Mouse (Mus musculus) hindbrain, embryonic 10.5 days (tissue): ENCODE data around the gene Chst1. TPM values are rescaled to one million over a fixed set of nuclear protein-coding genes. Genes with fewer than 3 reads are reported as not detected.

Experiments used
- DNase-seq: peaks from one replicate; pipeline ENCODE4 v3.0.0-alpha.2; 2017; ENCODE audit warnings: low spot score
- H3K27ac ChIP-seq: fragments of 300-500 bp; sonication (generic); 2 replicates; pipeline ENCODE4 v1.5.1; 2016; ENCODE audit warnings: mild to moderate bottlenecking, moderate library complexity
- H3K27me3 ChIP-seq: fragments of 300-500 bp; sonication (generic); 2 replicates; pipeline ENCODE4 v1.6.1; 2016; ENCODE audit warnings: mild to moderate bottlenecking; ENCODE audit not compliant: poor library complexity, insufficient read depth, severe bottlenecking
- H3K36me3 ChIP-seq: fragments of 300-500 bp; sonication (generic); 2 replicates; pipeline ENCODE4 v1.6.1; 2016; ENCODE audit warnings: mild to moderate bottlenecking, moderate library complexity
- H3K4me1 ChIP-seq: fragments of 300-500 bp; sonication (generic); replicated peaks from 2 replicates; pipeline ENCODE4 v1.6.1; 2016; ENCODE audit warnings: mild to moderate bottlenecking
- H3K4me3 ChIP-seq: fragments of 300-500 bp; sonication (generic); 2 replicates; pipeline ENCODE4 v1.5.1; 2016; ENCODE audit warnings: mild to moderate bottlenecking, moderate library complexity
- H3K9me3 ChIP-seq: fragments of 300-500 bp; sonication (generic); 2 replicates; pipeline ENCODE4 v1.6.1; 2016; ENCODE audit warnings: mild to moderate bottlenecking, moderate library complexity
- WGBS: fragments of 180-500 bp; shearing (Covaris S2); methylation state at CpG from one replicate; pipeline ENCODE4 v1.1.7; 2016; 5-methylcytosine and 5-hydroxymethylcytosine counted together
- polyA plus RNA-seq: library from polyadenylated mRNA; unstranded; fragments of >200 nt; fragmentation: Nextera tagmentation; extraction: Ambion mirVana; gene quantifications from 2 replicates; pipeline ENCODE4 v1.2.1, GENCODE M21; 2016

Gene Chst1
- polyA plus RNA-seq, 1 experiment from 2014 or later, result 5.0 TPM

DNA sequence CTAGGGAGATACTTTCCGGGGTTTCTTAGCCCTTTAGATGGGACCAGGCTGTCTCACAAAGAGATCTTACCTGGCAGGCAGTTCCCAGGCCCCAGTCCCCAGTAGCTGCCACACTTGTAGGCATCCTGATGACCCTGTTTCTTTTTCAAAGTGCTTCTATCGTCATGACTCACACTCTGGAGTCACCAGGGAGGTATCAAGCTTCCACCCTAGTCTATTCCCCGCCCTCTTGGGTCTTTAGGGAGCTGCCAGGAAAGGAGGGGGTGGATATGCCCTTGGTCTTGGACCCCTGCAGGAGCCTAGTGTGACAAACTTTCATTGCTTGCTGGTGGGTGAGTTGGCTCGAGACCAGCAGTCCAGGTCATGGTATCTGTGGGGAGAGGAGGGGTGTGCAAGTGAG is 1.7 kb downstream of the Chst1 start:
- H3K4me3 ChIP-seq, result peak overlapping the region; percentile 81
- H3K4me1 ChIP-seq, result peaks cover 61% of the 10 kb centered on the region
- no peak for DNase-seq
- 41% methylated on average over 4 of the region's 4 CpGs for WGBS
- H3K27ac ChIP-seq, result no peak overlapping the region
- H3K9me3 ChIP-seq, result no peaks in the 10 kb centered on the region
- no peaks in the 10 kb centered on the region for H3K36me3 ChIP-seq
- H3K27me3 ChIP-seq, result peaks cover 87% of the 10 kb centered on the region

GRCm38 (mm10) chr2:92602073-92602472 is 2.6 kb downstream of the Chst1 start:
- peaks cover 88% of the 10 kb centered on the region for H3K27me3 ChIP-seq
- WGBS, result 15% methylated on average over 12 of the region's 12 CpGs

GRCm38 (mm10) chr2:92603591-92603990 is 4.1 kb downstream of the Chst1 start:
- Histone ChIP-seq H3K27ac (no peak overlapping the region), H3K4me1 (peaks cover 56% of the 10 kb centered on the region), H3K4me3 (no peak overlapping the region), H3K36me3 (no peaks in the 10 kb centered on the region), H3K9me3 (no peaks in the 10 kb centered on the region), H3K27me3 (peaks cover 93% of the 10 kb centered on the region)
- DNase-seq, result no peak
- 79% methylated on average over 5 of the region's 5 CpGs for WGBS

More at GRCm38 (mm10) chr2:92602073-92602472, 2.6 kb downstream of the Chst1 start:
- Histone ChIP-seq H3K27ac (no peak overlapping the region), H3K36me3 (no peaks in the 10 kb centered on the region), H3K9me3 (no peaks in the 10 kb centered on the region), H3K4me3 (peak overlapping the region; percentile 21; the same call in 1 of the 2 replicates), H3K4me1 (peaks cover 57% of the 10 kb centered on the region)
- no peak for DNase-seq

DNA sequence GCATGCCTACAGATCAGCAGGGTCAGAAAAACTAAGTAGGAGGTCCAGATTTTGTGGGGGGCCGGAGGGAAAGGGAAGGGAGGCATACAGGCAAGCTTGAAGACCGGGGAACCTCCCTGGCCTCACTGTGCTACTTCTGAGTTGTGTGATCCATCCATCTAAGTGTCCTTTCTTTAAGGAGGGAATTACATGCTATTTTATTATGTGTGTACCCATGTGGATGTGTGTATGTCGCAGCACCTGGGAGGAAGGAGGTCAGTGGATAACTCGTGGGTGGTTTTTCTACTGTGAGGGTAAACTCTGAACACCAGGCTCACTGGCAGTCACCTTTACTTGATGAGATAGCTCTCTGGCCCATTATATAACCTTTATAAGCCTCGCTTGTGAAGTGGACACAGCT is 5.1 kb downstream of the Chst1 start:
- DNase-seq, result no peak
- peaks cover 90% of the 10 kb centered on the region for H3K27me3 ChIP-seq

GRCm38 (mm10) chr2:92605995-92606394 is 6.5 kb downstream of the Chst1 start:
- H3K27me3 ChIP-seq, result peaks cover 96% of the 10 kb centered on the region
- WGBS, result 81% methylated on average over 5 of the region's 5 CpGs
- H3K4me1 ChIP-seq, result peaks cover 48% of the 10 kb centered on the region
- no peaks in the 10 kb centered on the region for H3K36me3 ChIP-seq
- H3K27ac ChIP-seq, result no peak overlapping the region
- H3K4me3 ChIP-seq, result no peak overlapping the region
- H3K9me3 ChIP-seq, result no peaks in the 10 kb centered on the region
- DNase-seq, result no peak

More for the DNA sequence above, 5.1 kb downstream of the Chst1 start:
- WGBS, result 85% methylated on average over 5 of the region's 5 CpGs
- no peaks in the 10 kb centered on the region for H3K36me3 ChIP-seq
- no peaks in the 10 kb centered on the region for H3K9me3 ChIP-seq
- H3K4me1 ChIP-seq, result peaks cover 58% of the 10 kb centered on the region
- H3K27ac ChIP-seq, result no peak overlapping the region
- no peak overlapping the region for H3K4me3 ChIP-seq

DNA sequence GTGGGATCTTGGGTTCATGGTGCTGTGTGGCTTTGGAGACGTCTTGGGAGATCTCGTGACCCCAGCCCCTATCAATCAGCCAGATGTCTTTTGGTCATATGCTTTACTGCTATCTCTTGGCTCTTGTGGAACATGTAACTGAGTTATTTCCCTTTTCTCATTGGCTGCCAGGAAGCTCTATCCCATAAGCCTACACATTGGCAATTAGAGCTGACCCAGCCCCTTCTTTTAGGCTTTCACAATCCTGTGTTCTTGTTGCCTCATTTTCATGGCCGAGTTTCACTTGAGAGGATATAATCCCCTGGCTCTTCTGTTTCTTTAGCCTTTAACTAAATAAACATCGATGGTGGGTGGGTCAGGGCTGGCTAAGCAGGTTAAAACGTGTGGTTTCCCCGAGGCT is 7.6 kb downstream of the Chst1 start:
- Histone ChIP-seq H3K4me1 (peaks cover 37% of the 10 kb centered on the region), H3K9me3 (no peaks in the 10 kb centered on the region), H3K36me3 (no peaks in the 10 kb centered on the region), H3K27me3 (peaks cover 96% of the 10 kb centered on the region), H3K4me3 (no peak overlapping the region), H3K27ac (no peak overlapping the region)
- WGBS, result 75% methylated on average over 6 of the region's 6 CpGs
- no peak for DNase-seq

DNA sequence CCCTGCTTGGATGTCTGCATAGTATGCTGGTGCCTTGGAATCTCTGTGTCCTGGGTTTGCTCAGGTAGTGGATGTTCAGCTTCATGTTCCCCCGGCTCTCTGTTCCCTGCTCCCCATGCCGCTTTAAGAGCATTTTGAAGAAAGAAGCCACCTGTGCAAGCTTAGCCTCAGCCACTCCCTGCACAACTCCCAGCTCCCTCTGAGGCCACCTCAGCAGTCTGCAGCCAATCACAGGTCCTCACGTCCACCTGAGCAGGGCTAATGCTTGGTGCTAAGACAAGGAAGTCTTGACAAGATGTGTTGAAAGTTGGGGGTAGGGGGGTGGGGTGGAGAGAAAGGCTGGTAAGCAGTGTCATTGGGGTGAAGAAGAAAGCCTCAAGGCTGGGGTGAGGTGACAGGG is 8.1 kb downstream of the Chst1 start:
- DNase-seq, result no peak
- Histone ChIP-seq H3K9me3 (no peaks in the 10 kb centered on the region), H3K4me1 (peaks cover 33% of the 10 kb centered on the region), H3K36me3 (no peaks in the 10 kb centered on the region), H3K27me3 (peaks cover 96% of the 10 kb centered on the region), H3K27ac (no peak overlapping the region), H3K4me3 (no peak overlapping the region)
- 81% methylated on average over 3 of the region's 3 CpGs for WGBS

GRCm38 (mm10) chr2:92608013-92608619 is 8.6 kb downstream of the Chst1 start:
- 77% methylated on average over 12 of the region's 12 CpGs for WGBS
- Histone ChIP-seq H3K9me3 (no peaks in the 10 kb centered on the region), H3K4me1 (peaks cover 27% of the 10 kb centered on the region; the same call in 1 of the 2 replicates), H3K4me3 (no peak overlapping the region), H3K27me3 (peaks cover 96% of the 10 kb centered on the region), H3K27ac (no peak overlapping the region), H3K36me3 (peaks cover 2% of the 10 kb centered on the region)
- DNase-seq, result no peak

GRCm38 (mm10) chr2:92608810-92609581 is 9.5 kb downstream of the Chst1 start:
- peaks cover 18% of the 10 kb centered on the region; the same call in 1 of the 2 replicates for H3K4me1 ChIP-seq
- peak; percentile 61 for DNase-seq
- no peaks in the 10 kb centered on the region for H3K9me3 ChIP-seq
- peaks cover 94% of the 10 kb centered on the region for H3K27me3 ChIP-seq
- 49% methylated on average over 4 of the region's 4 CpGs for WGBS
- H3K4me3 ChIP-seq, result no peak overlapping the region
- peaks cover 11% of the 10 kb centered on the region for H3K36me3 ChIP-seq
- H3K27ac ChIP-seq, result peak overlapping the region; percentile 13; the same call in 1 of the 2 replicates

DNA sequence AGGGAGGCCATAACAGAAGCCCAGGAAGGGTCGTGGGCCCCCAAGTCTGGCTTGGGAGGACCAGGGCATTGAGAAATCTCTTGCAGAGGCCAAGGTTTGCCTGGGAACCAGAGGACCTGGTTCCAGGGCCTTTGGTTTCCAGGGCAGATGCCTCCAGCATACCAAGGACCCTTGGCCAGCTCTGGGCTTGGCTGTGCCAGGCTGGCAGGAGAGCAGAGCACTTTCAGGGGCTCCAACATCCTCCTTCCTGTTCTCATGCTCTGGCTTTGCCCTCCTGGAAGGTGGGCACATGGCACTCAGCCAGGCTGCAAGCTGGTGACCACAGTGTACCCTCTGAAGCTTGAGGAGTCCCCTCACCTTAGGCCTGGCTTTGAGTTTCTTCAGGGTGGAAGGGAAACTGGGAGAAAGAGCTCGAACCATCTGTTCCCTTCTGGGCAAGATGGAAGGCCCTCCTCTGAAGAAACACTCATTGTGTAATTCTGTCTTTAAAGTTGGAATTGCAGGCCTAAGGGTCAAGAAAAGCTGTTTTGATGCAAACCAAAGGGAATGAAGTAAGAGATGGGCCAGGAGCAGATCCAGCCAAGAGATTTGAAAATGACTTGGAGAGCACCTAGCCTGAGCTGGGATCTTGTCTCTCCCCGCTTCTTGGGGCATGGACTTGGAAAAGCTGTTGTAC is 10.3 kb downstream of the Chst1 start:
- no peaks in the 10 kb centered on the region for H3K9me3 ChIP-seq
- peaks cover 18% of the 10 kb centered on the region; the same call in 1 of the 2 replicates for H3K4me1 ChIP-seq
- H3K36me3 ChIP-seq, result peaks cover 13% of the 10 kb centered on the region
- 82% methylated on average over 3 of the region's 3 CpGs for WGBS
- no peak overlapping the region for H3K4me3 ChIP-seq
- DNase-seq, result no peak
- peak overlapping the region; percentile 13; the same call in 1 of the 2 replicates for H3K27ac ChIP-seq
- H3K27me3 ChIP-seq, result peaks cover 85% of the 10 kb centered on the region

- 91% methylated on average over 15 of the region's 15 CpGs for WGBS
Observed at GRCm38 (mm10) chr2:92613645-92614044, 14.1 kb downstream of the Chst1 start.

DNA sequence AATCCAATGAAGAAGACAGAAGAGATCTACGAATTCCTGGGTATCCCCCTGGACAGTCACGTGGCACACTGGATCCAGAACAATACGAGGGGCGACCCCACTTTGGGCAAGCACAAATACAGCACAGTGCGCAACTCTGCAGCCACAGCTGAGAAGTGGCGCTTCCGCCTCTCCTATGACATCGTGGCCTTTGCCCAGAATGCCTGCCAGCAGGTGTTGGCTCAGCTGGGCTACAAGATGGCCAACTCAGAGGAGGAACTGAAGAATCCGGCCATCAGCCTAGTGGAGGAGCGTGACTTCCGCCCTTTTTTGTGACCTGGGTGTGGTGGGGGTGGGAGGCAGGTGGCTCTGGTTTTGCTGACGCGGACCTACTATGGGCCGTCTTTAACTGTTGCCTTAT is 14.6 kb downstream of the Chst1 start:
- Histone ChIP-seq H3K4me1 (peaks cover 8% of the 10 kb centered on the region; the same call in 1 of the 2 replicates), H3K27me3 (peaks cover 46% of the 10 kb centered on the region), H3K27ac (no peak overlapping the region), H3K9me3 (no peaks in the 10 kb centered on the region), H3K36me3 (peaks cover 13% of the 10 kb centered on the region), H3K4me3 (no peak overlapping the region)
- 89% methylated on average over 14 of the region's 14 CpGs for WGBS
- DNase-seq, result no peak

More at GRCm38 (mm10) chr2:92613645-92614044, 14.1 kb downstream of the Chst1 start:
- peaks cover 48% of the 10 kb centered on the region for H3K27me3 ChIP-seq
- no peak overlapping the region for H3K4me3 ChIP-seq
- H3K36me3 ChIP-seq, result peaks cover 13% of the 10 kb centered on the region
- H3K4me1 ChIP-seq, result peaks cover 13% of the 10 kb centered on the region; the same call in 1 of the 2 replicates
- no peak for DNase-seq
- H3K27ac ChIP-seq, result no peak overlapping the region
- no peaks in the 10 kb centered on the region for H3K9me3 ChIP-seq
